Mouse (Mus musculus) urinary bladder, postnatal 10 days (tissue): ENCODE results near the gene Lasp1.
"Not testable (repeated sequence)": the region's sequence is repeated elsewhere in the genome, so short reads cannot be mapped to it uniquely, and the experiment has no call there.

Experiments
- DNase-seq: peaks from one replicate; pipeline ENCODE4 v3.0.0; 2022; ENCODE audit warnings: low spot score

The Lasp1 gene

DNA sequence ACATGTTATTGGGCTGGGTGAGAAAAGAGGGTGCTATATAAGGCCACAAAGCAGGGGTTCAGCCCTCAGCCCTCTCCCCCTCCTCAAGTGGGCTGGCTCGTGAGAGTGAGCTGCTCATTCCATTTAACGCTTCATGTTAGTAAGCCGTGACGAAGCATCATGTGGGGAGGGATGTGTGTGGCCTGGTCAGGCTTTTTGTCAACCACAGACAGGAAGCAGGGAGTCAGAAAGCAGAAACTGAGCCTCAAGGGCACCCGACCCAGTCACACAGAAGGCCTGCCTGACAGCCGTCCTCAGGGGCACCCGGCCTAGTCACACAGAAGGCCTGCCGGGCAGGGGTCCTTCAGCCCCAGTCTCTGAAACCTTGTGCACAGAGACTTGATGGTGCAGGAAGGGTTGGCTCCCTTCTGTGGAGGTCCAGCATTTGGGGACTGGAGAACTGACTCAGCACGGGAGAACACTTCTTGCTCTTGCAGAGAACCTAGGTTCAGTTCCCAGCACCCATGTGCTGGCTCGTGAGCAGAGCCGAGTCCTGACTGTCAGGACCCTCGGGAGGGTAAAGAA is 31.2 kb downstream of the Lasp1 start:
- no peak for DNase-seq

DNA sequence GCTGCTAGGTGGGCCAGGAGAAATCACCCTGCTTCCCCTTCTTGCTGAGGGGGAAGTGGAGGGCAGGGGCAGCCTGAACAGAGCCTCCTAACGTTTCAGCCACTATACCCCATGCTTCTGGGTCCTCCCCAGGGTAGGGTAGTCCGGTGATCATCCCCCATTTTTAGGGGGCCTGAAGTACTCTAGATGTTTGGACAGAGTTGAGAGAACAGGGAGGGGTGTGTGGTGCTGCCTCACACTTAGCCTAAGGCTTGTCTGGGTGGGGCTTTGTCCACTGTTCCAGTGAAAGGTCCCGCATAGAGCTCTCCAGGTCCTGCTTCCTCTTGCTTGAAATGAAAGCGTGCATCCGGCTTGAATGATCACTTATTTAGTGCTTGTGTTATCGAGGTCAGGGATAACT is 31.7 kb downstream of the Lasp1 start:
- no peak for DNase-seq

DNA sequence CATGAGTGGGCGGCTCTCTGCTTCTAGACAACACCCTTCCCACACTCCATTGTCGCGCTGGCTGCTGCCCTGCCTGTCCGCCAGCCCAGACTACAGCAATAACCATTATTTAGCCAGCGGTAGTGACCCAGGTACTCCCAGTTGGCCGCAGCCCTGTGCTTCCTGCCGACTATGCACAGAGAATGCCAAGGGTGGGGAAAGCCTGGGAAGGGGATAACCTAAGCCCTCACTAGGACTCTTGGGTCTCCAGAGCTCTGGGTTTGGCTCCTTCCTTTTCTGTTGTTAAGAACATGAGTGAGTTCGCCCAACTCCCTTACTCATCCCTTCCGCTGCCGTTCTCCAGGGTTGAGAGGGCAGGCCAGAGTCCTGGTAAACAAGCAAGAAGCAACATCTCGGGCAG is 33.2 kb downstream of the Lasp1 start:
- DNase-seq, result no peak

DNA sequence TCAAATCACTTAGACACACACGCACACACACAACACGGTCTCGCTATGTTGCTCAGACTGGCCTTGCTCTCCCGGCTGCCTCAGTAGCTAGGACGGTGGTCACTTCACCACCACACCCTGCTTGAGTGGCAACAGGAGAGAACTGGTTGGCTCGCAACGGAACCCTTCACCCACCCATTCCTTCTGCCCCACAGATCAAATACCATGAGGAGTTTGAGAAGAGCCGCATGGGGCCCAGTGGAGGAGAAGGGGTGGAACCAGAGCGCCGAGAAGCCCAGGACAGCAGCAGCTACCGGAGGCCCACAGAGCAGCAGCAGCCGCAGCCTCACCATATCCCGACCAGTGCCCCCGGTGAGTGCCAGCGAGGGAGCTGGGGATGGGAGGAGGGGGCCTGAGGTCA is 34.6 kb downstream of the Lasp1 start:
- no peak for DNase-seq

DNA sequence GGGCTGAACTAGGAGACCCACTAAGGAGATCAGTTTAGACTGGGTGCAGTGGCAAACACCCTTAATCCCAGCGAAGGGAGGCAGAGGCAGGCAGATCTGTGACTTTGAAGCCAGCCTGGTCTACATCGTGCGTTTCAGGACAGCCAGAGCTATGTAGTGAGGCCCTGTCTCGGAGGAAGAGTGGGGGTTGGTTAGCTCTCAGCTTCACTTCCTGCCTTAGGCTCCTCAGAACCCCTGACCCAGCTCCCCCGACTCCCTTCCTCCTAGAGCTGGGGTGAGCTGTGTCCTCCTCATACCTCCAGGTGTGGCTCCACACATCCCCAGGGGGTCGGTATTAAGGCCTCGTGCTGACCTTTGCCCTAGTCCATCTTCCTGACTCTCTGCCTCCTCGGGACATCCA is 37.7 kb downstream of the Lasp1 start:
- DNase-seq, result no peak

DNA sequence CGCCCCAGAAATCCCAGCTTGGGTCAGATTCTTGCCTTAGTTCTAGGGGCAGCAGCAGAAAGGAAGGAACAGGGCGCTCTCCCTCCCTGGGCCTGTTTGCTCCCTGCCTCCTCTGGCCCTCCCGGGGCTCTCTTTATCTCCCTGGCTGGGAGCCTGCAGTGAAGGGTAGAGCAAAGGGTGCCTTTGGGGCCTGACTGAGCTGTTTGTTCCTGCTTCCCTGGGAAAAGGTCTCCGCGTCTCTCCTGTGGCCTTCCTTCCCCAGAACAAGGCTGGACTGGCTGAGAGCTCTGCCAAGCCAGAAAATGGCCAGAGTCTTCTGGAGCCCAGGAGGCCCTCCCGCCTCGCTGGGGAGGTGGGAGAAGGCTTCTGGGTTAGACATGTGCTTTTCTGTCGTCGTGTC is 38.3 kb downstream of the Lasp1 start:
- not testable (repeated sequence) for DNase-seq

DNA sequence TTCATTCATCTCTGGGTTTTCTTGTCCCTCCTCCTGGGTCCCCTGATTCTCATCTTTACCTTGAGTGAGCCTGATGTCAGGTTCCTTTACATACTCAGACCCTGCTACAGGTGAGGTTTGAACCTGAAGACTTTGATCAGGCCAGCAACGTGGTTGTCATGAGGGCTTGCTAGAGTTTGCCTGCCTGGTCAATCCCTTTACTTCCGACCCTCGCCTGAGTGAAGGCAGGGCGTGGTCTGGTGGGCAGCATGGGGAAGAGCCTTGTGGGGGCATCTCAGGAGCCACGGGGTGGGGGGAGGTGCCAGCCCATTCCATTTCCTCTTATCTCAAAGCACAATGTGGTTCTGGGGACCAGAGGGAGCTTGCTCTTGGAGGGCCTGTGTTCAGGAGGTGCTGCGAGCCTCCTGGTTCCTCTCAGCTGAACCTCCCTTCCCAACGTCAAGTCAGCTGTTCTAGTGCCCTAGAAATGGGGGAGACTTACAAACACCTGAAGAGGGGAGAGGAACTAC is 38.9 kb downstream of the Lasp1 start:
- no peak for DNase-seq

DNA sequence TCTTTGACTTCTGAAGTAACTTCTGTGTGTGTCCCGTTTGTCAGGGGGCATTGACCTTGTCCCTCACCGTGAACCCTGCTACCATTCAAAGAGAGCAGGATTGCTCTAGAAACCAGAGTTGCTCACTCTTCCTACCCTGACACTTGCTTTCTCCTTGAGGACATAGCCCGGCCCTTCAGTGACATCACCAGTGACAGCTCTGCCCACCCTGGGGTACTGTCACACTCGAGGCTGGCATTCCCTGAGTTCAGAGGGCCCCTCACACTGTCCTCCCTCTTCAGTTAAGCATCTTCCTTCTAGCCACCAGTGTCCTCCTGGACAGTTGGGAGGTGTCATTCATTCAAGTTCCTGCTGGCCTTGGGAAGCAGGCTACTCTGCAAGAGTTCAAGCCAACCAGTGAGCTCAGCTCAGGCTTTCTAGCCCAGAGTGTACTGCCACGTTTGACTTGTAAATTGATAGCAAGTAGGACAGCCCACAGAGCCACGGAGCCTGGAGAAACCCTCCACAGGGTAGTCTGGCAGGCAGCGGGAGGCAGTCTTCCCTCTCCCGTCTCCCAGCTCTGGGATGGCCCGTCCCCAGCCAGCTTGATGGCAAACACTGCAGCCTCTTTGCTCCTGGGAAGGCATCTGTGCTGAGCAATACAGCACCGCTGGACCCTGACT is 40.1 kb downstream of the Lasp1 start:
- DNase-seq, result no peak

DNA sequence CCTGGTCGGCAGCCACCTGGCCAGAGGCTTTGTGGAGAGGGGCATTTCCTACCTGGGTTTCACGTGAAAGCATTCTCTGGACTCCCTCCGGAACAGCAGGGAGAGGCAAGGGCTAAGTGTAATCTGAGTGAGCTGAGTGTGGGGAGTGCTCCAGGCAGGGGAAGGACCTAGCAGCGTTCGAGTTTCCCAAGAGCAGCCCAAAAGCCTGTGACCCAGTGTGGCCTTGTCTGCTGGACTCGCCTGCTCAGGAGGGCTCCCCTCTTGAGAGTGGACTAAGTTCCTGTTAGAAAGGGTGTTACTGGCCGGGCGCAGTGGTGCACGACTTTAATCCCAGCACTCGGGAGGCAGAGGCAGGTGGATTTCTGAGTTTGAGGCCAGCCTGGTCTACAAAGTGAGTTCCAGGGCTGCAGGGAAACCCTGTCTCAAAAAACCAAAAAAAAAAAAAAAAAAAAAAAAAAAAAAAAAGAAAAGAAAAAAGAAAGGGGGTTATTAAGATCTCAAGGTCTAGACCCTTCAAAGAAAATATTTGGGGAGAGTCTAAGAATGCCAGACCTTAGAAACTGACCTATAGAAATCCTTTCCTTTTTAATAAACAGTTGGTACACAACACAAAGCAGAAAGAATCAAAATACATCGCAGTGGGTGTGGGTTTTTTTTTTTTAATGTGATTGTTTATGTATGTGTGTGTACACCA is 40.8 kb downstream of the Lasp1 start:
- no peak for DNase-seq

DNA sequence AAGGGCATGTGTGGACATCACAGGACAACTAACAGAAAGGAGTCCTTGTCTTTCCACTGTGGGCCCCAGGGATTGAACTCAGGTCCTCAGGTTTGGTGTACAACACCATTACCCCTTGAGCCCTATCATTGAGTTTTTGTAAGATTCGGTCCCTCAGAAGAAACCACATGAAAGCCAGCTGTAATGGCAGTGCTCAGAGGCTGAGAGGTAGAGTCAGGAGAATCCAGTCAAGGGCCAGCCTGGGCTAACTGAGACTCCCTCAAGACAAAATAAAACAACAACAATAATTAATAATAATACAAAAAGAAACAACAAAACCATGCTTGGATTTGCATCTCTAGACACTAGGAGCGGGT is 41.3 kb downstream of the Lasp1 start:
- no peak for DNase-seq

DNA sequence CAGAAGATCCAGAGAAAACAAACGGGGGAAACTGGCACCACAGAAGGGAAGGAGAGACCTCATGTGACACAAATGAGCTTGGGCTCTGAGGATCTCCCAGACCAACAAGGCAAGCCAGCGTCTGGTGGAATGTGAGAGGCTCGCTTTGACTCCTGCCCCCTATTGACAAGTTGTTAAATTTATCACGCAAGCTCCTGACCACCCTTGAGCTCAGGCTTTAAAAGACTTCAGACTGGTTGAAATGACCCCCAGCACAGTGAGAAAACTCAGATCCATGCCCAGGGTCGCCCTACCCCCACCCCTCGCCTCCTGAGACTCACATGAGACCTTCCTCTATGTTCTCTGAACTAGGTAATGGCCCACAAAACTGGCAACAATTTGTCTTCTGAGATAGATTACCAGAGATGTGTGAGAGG is 41.7 kb downstream of the Lasp1 start, which contains the start of gene B230217C12Rik:
Gene B230217C12Rik, plus strand, starts transcription at position 242 of the 416 bp plus-strand sequence.
- DNase-seq, result no peak

DNA sequence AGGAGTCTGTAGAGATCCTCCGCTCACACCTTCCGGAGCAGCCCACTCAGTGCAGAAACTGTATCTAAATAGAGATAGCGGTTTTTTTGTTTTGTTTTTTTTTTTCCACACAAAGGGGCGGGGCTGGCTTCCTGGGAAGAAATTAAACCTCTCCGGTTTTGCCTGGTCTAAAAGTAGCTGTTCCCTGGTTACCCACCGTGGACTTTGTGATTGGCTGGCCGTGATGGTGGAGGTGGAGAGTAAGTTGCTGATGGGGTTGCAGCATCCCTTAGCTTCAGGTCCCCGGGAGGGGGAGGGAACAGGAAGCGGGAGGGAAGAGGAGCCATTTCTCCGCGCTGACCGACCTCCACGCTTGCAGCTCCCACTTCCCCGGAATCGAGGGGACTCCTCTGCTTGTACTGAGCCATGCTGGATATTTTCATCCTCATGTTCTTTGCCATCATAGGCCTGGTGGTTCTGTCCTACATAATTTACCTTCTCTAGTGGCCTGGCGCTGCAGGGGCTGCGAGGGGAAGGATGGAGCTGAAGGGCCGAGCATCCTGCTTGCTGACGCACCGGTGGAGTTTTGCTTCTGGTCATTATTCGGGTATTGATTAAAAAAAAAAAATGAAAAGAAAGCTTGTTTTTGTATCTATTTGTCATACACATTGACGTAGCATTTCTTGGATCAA is 42.3 kb downstream of the Lasp1 start:
- no peak for DNase-seq

DNA sequence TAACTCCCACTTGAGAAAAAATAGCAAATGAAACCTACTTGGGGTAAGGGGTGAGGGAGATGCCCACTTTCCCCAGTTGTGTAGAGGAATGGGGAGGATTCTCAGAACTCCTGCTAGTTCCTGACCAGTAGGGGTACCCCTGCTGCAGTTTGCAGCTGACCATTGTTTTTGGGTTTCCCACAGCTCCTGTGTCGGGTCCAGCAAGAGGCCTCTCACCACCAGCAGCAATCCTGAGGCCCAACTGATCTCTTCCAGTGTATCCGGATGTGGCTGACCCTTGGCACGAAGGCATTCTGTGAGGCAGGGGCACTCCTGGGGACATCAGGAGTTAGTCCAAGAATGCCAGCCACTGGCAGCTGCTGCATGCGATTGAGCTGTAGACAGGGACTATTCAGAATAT is 43.2 kb downstream of the Lasp1 start:
- no peak for DNase-seq

DNA sequence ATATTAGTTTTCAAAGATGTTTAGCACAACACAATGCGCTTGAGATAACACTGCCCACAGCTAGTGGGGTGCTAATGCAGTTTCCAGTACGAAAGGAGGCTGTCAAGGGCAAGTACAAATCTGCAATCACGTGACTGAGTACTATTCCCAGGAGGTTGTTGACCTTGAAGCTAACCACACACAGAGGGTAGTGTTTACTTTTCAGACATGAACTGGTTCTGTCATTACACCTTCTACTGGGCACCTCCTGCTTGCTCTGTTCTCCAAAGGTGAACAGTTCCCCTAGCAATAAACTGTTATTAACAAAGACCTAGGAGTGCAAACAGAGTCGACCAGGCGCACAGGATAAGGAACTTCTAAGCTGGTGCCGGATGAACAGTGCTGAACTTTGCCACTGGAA is 51.6 kb downstream of the Lasp1 start:
- no peak for DNase-seq

DNA sequence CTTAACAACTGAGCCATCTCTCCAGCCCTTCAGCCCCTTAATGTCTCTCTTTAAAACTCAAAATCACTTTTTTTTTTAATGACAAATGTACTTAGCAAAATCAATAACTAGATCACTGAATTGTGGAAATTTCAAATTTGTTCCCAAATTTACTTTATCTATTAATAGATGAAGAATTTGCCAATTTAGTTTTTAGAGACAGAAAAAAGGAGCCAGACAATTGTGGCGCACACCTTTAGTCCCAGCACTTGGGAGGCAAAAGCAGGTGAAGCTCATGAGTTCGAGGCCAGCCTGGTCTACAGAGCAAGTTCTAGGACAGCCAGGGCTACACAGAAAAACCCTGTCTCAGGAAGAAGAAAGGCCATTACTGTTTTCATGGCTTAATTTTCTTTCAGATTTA is 52.8 kb downstream of the Lasp1 start:
- no peak for DNase-seq

DNA sequence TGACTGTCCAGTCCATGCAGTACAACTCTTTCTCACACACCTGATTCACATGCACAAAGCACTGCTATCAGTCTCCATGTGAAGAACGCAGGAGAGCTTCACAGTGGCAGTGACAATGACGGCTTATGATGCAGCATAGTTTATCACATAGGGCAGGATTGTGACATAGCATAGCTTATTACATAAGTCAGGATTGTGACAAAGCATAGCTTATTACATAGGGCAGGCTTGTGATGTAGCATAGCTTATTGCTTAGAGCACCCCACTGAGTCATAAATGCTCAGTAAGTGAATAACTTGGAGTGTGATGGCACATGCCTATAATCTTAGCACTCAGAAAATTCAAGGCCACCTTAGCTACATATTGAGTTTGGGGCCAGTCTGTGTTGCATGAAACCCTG is 56.7 kb downstream of the Lasp1 start:
- DNase-seq, result no peak

DNA sequence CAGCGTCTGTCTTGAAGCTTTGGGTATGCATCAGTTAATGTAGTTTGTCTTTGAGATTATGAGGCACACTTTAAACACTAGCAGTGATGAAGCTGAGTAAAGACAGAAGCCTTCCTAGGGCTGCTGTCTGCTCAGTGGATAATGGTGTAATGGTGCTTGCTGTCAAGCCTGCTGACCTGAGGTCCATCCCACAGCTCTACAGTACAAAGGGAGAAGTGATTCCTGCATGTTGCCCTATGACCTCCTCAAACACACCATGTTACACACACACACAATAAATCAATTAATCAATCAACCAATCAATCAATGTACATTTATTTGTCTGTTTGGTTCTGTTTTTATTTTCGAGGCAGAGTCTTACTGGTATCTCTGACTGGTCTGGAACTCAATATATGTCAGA is 63.3 kb downstream of the Lasp1 start:
- DNase-seq, result no peak

DNA sequence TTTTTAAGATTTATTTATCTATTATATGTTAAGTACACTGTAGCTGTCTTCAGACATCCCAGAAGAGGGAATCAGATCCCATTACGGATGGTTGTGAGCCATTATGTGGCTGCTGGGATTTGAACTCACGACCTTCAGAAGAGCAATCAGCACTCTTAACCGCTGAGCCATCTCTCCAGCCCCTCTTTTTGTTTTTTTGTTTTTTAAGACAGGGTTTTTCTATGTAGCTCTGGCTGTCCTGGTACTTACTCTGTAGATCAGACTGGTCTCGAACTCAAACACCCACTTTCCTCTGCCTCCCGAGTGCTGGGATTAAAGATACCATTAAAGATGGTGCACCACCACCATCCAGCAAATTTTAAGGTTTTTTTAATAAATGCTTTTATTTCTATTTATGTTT is 66.6 kb downstream of the Lasp1 start:
- DNase-seq, result no peak

DNA sequence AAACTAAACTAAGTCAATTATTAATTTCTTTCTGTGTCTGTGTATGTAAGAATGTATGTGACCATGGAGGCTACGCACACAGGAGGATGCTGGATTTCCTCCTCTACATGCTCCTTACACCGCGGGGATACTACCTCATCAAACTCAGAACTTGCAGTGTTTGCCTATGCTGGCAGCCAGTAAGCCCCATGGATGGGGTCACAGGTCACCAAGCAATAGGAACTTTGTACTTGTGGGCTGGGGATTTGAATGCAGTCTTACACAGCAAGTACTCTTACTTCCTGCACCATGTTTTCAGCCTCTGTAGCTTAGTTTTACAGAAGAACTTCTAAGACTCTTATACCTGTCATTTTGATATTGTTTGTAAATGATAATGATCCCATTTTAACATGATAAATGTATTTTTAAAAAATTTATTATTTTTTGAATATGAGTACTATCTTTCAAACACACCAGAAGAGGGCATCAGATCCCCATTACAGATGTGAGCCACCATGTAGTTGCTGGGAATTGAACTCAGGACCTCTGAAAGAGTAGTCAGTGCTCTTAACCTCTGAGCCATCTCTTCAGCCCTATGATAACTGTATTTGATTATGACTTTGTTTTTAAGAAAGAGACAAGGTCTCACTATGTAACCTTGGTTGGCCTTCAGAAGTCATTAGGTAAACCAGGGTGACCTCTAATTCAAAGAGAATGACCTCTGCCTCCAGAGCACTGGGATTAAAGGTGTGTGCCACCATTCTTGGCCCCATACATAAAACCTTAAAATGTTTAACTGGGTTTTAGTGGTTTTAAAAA is 67.5 kb downstream of the Lasp1 start:
- DNase-seq, result no peak

DNA sequence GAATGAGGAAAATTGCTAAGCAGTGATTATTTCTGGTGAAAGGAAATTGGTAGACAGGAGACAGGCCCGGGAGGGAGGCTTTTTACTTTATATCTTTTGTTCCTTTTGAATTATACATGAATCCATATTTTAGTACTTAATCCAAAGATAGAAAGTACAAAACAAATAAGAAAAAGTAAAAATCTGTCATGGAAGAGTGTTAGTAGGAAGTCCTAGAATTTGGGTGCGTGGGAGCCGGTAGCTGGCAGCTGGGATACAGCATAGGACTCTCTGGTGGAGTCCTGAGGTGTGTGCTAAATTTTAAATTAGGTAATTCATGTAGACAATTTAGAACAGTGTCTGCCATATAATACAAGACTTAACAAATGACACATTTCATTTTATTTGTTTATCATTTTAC is 68.8 kb downstream of the Lasp1 start:
- no peak for DNase-seq

DNA sequence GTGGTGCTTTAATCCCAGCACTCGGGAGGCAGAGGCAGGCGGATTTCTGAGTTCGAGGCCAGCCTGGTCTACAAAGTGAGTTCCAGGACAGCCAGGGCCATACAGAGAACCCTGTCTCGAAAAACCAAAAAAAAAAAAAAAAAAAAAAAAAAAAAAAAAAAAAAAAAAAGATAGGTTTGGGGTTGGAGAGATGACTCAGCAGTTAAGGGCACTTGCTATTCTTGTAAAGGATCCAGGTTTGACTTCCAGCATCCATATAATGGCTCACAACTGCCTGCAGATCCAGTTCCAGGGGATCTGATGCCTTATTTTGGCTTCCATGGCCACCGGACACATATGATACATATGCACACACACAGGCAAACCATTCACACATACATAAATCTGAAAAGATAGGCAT is 73.6 kb downstream of the Lasp1 start:
- DNase-seq, result not testable (repeated sequence)

DNA sequence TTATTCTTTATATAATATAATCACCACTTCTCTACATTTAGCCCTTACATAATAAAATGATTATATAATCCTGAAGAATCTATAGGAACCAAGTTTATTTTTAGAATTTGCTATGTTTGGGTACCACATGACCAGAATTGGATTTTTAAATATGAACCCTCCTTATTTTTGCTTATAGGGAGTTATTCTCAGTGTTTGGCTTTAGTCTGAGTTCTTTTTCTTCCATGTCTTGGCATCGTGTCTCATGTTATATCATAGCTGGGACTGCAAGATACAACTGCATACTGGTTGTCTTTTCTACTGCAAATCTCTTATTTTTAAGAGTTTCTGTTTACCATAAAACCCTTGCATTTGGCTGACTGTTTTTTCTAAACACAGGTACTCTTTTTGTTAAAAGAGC is 75.6 kb downstream of the Lasp1 start:
- DNase-seq, result no peak
